Mouse (Mus musculus) midbrain, postnatal 0 days (tissue): ENCODE measurements around the gene Zkscan8. TPM values are rescaled to one million over a fixed set of nuclear protein-coding genes. Genes with fewer than 3 reads are reported as not detected.
"Not testable (repeated sequence)": the region's sequence is repeated elsewhere in the genome, so short reads cannot be mapped to it uniquely, and the experiment has no call there.

Experiments
- ATAC-seq: fragments of 200-750 bp; cut with Nextera tagmentation; 2 replicates; pipeline ENCODE4 v1.8.0; 2017; ENCODE audit warnings: moderate number of reproducible peaks, mild to moderate bottlenecking, moderate TSS enrichment, moderate library complexity; ENCODE audit not compliant: low FRiP score
- DNase-seq: peaks from one replicate; pipeline ENCODE4 v3.0.0-alpha.2; 2015; ENCODE audit warnings: low spot score
- H3K27ac ChIP-seq: fragments of 300-500 bp; sonication (generic); 2 replicates; pipeline ENCODE4 v1.5.1; 2014; ENCODE audit warnings: low read depth, mild to moderate bottlenecking, low read length, mixed read lengths
- H3K27me3 ChIP-seq: fragments of 300-500 bp; sonication (generic); 2 replicates; pipeline ENCODE4 v1.6.1; 2014; ENCODE audit warnings: low read length, control low read depth, mixed read lengths; ENCODE audit not compliant: insufficient read depth
- H3K36me3 ChIP-seq: fragments of 300-500 bp; sonication (generic); 2 replicates; pipeline ENCODE4 v1.6.1; 2014; ENCODE audit warnings: low read length, control low read depth, mixed read lengths; ENCODE audit not compliant: insufficient read depth
- H3K4me1 ChIP-seq: fragments of 300-500 bp; sonication (generic); 2 replicates; pipeline ENCODE4 v1.6.1; 2014; ENCODE audit warnings: mild to moderate bottlenecking, control low read depth, antibody characterized with exemption, low read length, mixed read lengths; ENCODE audit not compliant: insufficient read depth
- H3K4me2 ChIP-seq: fragments of 300-500 bp; sonication (generic); 2 replicates; pipeline ENCODE4 v1.6.1; 2014; ENCODE audit warnings: low read depth, mild to moderate bottlenecking, low read length, mixed read lengths; ENCODE audit not compliant: poor library complexity, severe bottlenecking
- H3K4me3 ChIP-seq: fragments of 300-500 bp; sonication (generic); 2 replicates; pipeline ENCODE4 v1.5.1; 2014; ENCODE audit warnings: low read depth, mild to moderate bottlenecking, low read length, moderate library complexity
- H3K9ac ChIP-seq: fragments of 300-500 bp; sonication (generic); replicated peaks from 2 replicates; pipeline ENCODE4 v1.6.1; 2014; ENCODE audit warnings: mild to moderate bottlenecking, low read length, moderate library complexity, mixed read lengths; ENCODE audit not compliant: poor library complexity, severe bottlenecking
- H3K9me3 ChIP-seq: fragments of 300-500 bp; sonication (generic); 2 replicates; pipeline ENCODE4 v1.6.1; 2016; ENCODE audit warnings: low read length, control low read depth
- CTCF ChIP-seq: IDR thresholded peaks from 2 replicates; pipeline ENCODE4 v1.5.1; 2016; ENCODE audit warnings: antibody characterized with exemption, mild to moderate bottlenecking
- WGBS: fragments of 180-500 bp; shearing (Covaris S2); extraction: QIAGEN DNeasy Blood & Tissue Kit; methylation state at CpG from one replicate; pipeline ENCODE4 v1.1.7; 2014; 5-methylcytosine and 5-hydroxymethylcytosine counted together
- polyA plus RNA-seq: library from polyadenylated mRNA; unstranded; fragments of >200 nt; fragmentation: Nextera tagmentation; extraction: Ambion mirVana; gene quantifications from 2 replicates; pipeline ENCODE4 v1.2.1, GENCODE M21; 2015
- total RNA-seq: library from RNA; depleted of rRNA; stranded (reverse); fragments of >200 nt; gene quantifications from 2 replicates; pipeline ENCODE4 v1.2.3, GENCODE M21; 2014; rRNA removed

Zkscan8 gene
- total and polyA plus RNA-seq, 2 experiments from 2014 or later: 1.9 to 6.9 TPM

DNA sequence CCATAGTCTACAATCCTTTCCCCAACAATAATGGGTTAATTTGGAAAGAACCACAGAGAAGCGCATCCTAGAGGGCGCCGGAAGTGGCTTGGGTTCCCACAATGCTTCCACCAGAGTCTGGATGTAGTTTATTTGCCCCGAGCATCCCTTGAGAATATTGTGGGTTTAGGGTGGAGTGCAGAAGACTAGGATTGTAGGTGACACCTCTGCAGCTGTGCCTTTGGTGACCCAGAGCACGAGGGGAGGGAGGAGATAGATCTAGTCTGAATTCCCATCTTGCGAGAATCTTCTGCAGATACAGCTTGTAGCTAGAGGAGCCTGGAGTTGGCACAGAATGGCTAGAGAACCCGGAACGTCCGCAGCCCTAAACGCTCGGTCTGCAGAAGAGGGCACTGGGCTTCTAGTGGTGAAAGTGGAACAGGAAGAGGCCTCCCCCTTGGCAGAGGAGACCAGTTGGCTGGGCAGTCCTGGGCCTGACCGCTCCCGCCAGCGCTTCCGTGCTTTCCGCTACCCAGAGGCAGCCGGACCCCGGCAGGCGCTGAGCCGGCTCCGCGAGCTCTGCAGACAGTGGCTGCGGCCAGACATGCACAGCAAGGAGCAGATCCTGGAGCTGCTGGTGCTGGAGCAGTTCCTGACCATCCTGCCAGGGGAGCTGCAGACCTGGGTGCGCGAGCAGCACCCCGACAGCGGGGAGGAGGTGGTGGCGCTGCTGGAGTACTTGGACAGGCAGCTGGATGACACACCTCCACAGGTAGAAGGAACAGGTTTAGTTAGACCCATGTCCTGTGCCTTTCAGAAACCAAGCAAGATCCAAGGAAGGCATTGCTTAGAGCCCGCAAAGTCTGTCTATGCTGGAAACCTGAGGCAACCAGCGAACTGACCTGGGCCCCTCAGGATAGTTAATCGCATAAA lies 51.9 kb downstream of the Zkscan8 start, which contains the start of the genes Zkscan4 and Gm10065:
Zkscan4 (plus strand) TSS at position 149 of the 912 bp plus-strand sequence.
Gm10065 (minus strand) TSS at position 683 of the 912 bp plus-strand sequence.
- not testable (repeated sequence) for H3K9me3 ChIP-seq, H3K27me3 ChIP-seq, H3K36me3 ChIP-seq, H3K4me1 ChIP-seq
- peak; percentile 64 for TF ChIP-seq CTCF
- DNase-seq (peak; percentile 93), ATAC-seq (peak; percentile 91)
- peak within 1 kb of the TSS; percentile 57 for H3K4me2 ChIP-seq
- peak within 1 kb of the TSS; percentile 58 for H3K4me3 ChIP-seq
- peak within 1 kb of the TSS; percentile 74 for H3K9ac ChIP-seq
- H3K27ac ChIP-seq: peak within 1 kb of the TSS; percentile 88
- WGBS: 4% methylated on average over 31 of the region's 31 CpGs

GRCm38 (mm10) chr13:21472427-21472826 lies 58.5 kb downstream of the Zkscan8 start:
- Histone ChIP-seq H3K27ac (no peak overlapping the region), H3K27me3 (no peaks in the 10 kb centered on the region), H3K4me1 (no peaks in the 10 kb centered on the region), H3K9me3 (no peaks in the 10 kb centered on the region), H3K9ac (no peak overlapping the region), H3K4me2 (no peak overlapping the region), H3K4me3 (no peak overlapping the region), H3K36me3 (no peaks in the 10 kb centered on the region)
- no peak for DNase-seq
- no peak for ATAC-seq
- 24% methylated on average over 4 of the region's 4 CpGs for WGBS
- no peak for TF ChIP-seq CTCF

DNA sequence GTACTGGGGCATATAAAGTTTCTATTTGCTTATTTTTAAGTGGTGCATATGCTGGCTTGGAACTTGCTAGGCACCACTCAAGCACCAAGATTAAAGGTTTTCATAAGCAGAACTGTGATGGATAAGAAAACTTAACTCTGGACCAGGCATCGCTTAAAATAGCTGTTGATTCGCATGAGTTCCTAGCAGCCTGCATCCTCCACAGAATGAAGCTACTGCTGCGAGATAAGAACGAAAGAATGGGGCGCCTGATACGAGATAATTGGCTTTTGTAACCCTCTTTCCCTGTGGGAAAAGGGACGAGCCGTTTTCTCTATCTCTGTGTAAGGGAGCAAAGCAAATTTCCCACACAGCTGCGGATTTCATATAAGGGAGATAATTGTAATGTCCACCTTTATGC lies 61.8 kb downstream of the Zkscan8 start:
- Histone ChIP-seq H3K4me2 (peak overlapping the region; percentile 86), H3K9ac (no peak overlapping the region), H3K4me3 (peak overlapping the region; percentile 49; the same call in 1 of the 2 replicates), H3K27me3 (no peaks in the 10 kb centered on the region), H3K9me3 (no peaks in the 10 kb centered on the region), H3K27ac (no peak overlapping the region), H3K4me1 (no peaks in the 10 kb centered on the region), H3K36me3 (no peaks in the 10 kb centered on the region)
- TF ChIP-seq CTCF: no peak
- WGBS: 10% methylated on average over 9 of the region's 9 CpGs
- no peak for DNase-seq
- no peak for ATAC-seq

- peak; percentile 91 for DNase-seq
- peak; percentile 98 for ATAC-seq
- Histone ChIP-seq H3K4me3 (peak within 1 kb of the TSS; percentile 49), H3K27ac (peak within 1 kb of the TSS; percentile 52), H3K4me1 (no peaks in the 10 kb centered on the region), H3K9me3 (no peaks in the 10 kb centered on the region), H3K4me2 (peak within 1 kb of the TSS; percentile 86), H3K36me3 (no peaks in the 10 kb centered on the region), H3K9ac (peak within 1 kb of the TSS; percentile 61), H3K27me3 (no peaks in the 10 kb centered on the region)
- no peak for TF ChIP-seq CTCF
- under 1% methylated on average over 49 of the region's 54 CpGs for WGBS
These were observed 62.6 kb downstream of the Zkscan8 start, which contains the start of gene Nkapl for GRCm38 (mm10) chr13:21468061-21469019. Gene Nkapl (minus strand): TSS chr13:21468509.

GRCm38 (mm10) chr13:21467336-21467735 lies 63.6 kb downstream of the Zkscan8 start:
- H3K27me3 ChIP-seq: no peaks in the 10 kb centered on the region
- no peak for ATAC-seq
- no peak for TF ChIP-seq CTCF
- H3K9ac ChIP-seq: no peak overlapping the region
- H3K36me3 ChIP-seq: no peaks in the 10 kb centered on the region
- H3K9me3 ChIP-seq: no peaks in the 10 kb centered on the region
- no peak for DNase-seq
- H3K4me3 ChIP-seq: no peak overlapping the region
- no peak overlapping the region for H3K4me2 ChIP-seq
- H3K4me1 ChIP-seq: no peaks in the 10 kb centered on the region
- H3K27ac ChIP-seq: no peak overlapping the region
- 89% methylated on average over 10 of the region's 10 CpGs for WGBS

Other genes starting within 250 kb of the Zkscan8 start
- gene Gpx5, start 238.4 kb downstream of the Zkscan8 start, total RNA-seq: not detected in 2 replicates
- not detected in 2 replicates for gene Gpx5, start 238.4 kb downstream of the Zkscan8 start, polyA plus RNA-seq
- gene Gpx6, start 219.0 kb downstream of the Zkscan8 start, total RNA-seq: not detected in 2 replicates
- 0.26 and 0.58 TPM in 2 replicates for gene Gpx6, start 219.0 kb downstream of the Zkscan8 start, polyA plus RNA-seq
- gene Olfr1367, start 184.2 kb downstream of the Zkscan8 start, total RNA-seq: not detected in 2 replicates
- not detected in 2 replicates for gene Olfr1367, start 184.2 kb downstream of the Zkscan8 start, polyA plus RNA-seq
- 5.0 and 6.4 TPM in 2 replicates for gene Zscan12, start 168.3 kb downstream of the Zkscan8 start, total RNA-seq
- 7.2 and 7.8 TPM in 2 replicates for gene Zscan12, start 168.3 kb downstream of the Zkscan8 start, polyA plus RNA-seq
- gene Zkscan3, start 128.4 kb downstream of the Zkscan8 start, total RNA-seq: 32.9 and 40.4 TPM in 2 replicates
- gene Zkscan3, start 128.4 kb downstream of the Zkscan8 start, polyA plus RNA-seq: 37.9 and 40.4 TPM in 2 replicates
- 2.8 and 3.3 TPM in 2 replicates for gene Pgbd1, start 90.1 kb downstream of the Zkscan8 start, total RNA-seq
- 1.9 TPM in 2 replicates for gene Pgbd1, start 90.1 kb downstream of the Zkscan8 start, polyA plus RNA-seq
- gene Zscan26, start 77.4 kb downstream of the Zkscan8 start, total RNA-seq: 22.6 and 25.8 TPM in 2 replicates
- gene Zscan26, start 77.4 kb downstream of the Zkscan8 start, polyA plus RNA-seq: 19.4 and 20.1 TPM in 2 replicates
- 0.19 and 0.60 TPM in 2 replicates for gene Nkapl, start 62.6 kb downstream of the Zkscan8 start, total RNA-seq
- 2.0 and 2.5 TPM in 2 replicates for gene Nkapl, start 62.6 kb downstream of the Zkscan8 start, polyA plus RNA-seq
- 7.8 and 10.0 TPM in 2 replicates for gene Zkscan4, start 52.2 kb downstream of the Zkscan8 start, total RNA-seq
- 6.7 and 6.9 TPM in 2 replicates for gene Zkscan4, start 52.2 kb downstream of the Zkscan8 start, polyA plus RNA-seq
- gene Gm10065, start 51.7 kb downstream of the Zkscan8 start, total RNA-seq: not detected in 2 replicates
- not detected in 2 replicates for gene Gm10065, start 51.7 kb downstream of the Zkscan8 start, polyA plus RNA-seq
- 0.22 and 0.28 TPM in 2 replicates for gene AK157302, start 35.9 kb downstream of the Zkscan8 start, total RNA-seq
- gene AK157302, start 35.9 kb downstream of the Zkscan8 start, polyA plus RNA-seq: 0.49 and 0.74 TPM in 2 replicates
- 6.7 and 16.8 TPM in 2 replicates for gene Gm11273, start 29.7 kb downstream of the Zkscan8 start, total RNA-seq
- 6.4 and 10.6 TPM in 2 replicates for gene Gm11273, start 29.7 kb downstream of the Zkscan8 start, polyA plus RNA-seq
- gene Olfr1366, start 11.7 kb upstream of the Zkscan8 start, total RNA-seq: not detected in 2 replicates
- 0.05 and 0.12 TPM in 2 replicates for gene Olfr1366, start 11.7 kb upstream of the Zkscan8 start, polyA plus RNA-seq
- not detected in 2 replicates for gene Olfr1535, start 28.8 kb upstream of the Zkscan8 start, total RNA-seq
- 0.07 and 0.10 TPM in 2 replicates for gene Olfr1535, start 28.8 kb upstream of the Zkscan8 start, polyA plus RNA-seq
- not detected in 2 replicates for gene Olfr1364, start 50.6 kb upstream of the Zkscan8 start, total RNA-seq
- not detected in 2 replicates for gene Olfr1364, start 50.6 kb upstream of the Zkscan8 start, polyA plus RNA-seq
- not detected in 2 replicates for gene Olfr1362, start 82.9 kb upstream of the Zkscan8 start, total RNA-seq
- gene Olfr1362, start 82.9 kb upstream of the Zkscan8 start, polyA plus RNA-seq: not detected in 2 replicates
- not detected in 2 replicates for gene Olfr11, start 111.4 kb upstream of the Zkscan8 start, total RNA-seq
- not detected in 2 replicates for gene Olfr11, start 111.4 kb upstream of the Zkscan8 start, polyA plus RNA-seq
- gene Olfr1361, start 132.3 kb upstream of the Zkscan8 start, total RNA-seq: not detected in 2 replicates
- not detected in 2 replicates for gene Olfr1361, start 132.3 kb upstream of the Zkscan8 start, polyA plus RNA-seq
- not detected in 2 replicates for gene Olfr1360, start 146.3 kb upstream of the Zkscan8 start, total RNA-seq
- gene Olfr1360, start 146.3 kb upstream of the Zkscan8 start, polyA plus RNA-seq: not detected in 2 replicates
- not detected in 2 replicates for gene Olfr1359, start 167.0 kb upstream of the Zkscan8 start, total RNA-seq
- not detected in 2 replicates for gene Olfr1359, start 167.0 kb upstream of the Zkscan8 start, polyA plus RNA-seq
- gene Hist1h2bl, start 185.0 kb upstream of the Zkscan8 start, total RNA-seq: 87.0 and 175 TPM in 2 replicates
- gene Hist1h2bl, start 185.0 kb upstream of the Zkscan8 start, polyA plus RNA-seq: not detected in 2 replicates
- 253 and 398 TPM in 2 replicates for gene Hist1h2ai, start 185.3 kb upstream of the Zkscan8 start, total RNA-seq
- gene Hist1h2ai, start 185.3 kb upstream of the Zkscan8 start, polyA plus RNA-seq: 3.2 and 3.5 TPM in 2 replicates
- gene Hist1h3h, start 186.5 kb upstream of the Zkscan8 start, total RNA-seq: 258 and 532 TPM in 2 replicates
- gene Hist1h3h, start 186.5 kb upstream of the Zkscan8 start, polyA plus RNA-seq: 2.0 TPM in 1 of 2 replicates, not detected in the other
- gene Hist1h2bm, start 190.9 kb upstream of the Zkscan8 start, total RNA-seq: 201 and 468 TPM in 2 replicates
- 0.39 and 0.51 TPM in 2 replicates for gene Hist1h2bm, start 190.9 kb upstream of the Zkscan8 start, polyA plus RNA-seq
- gene Hist1h4j, start 203.9 kb upstream of the Zkscan8 start, total RNA-seq: 304 and 479 TPM in 2 replicates
- gene Hist1h4j, start 203.9 kb upstream of the Zkscan8 start, polyA plus RNA-seq: 0.32 TPM in 1 of 2 replicates, not detected in the other
- gene Hist1h4k, start 219.4 kb upstream of the Zkscan8 start, total RNA-seq: 386 and 434 TPM in 2 replicates
- 0.80 and 2.1 TPM in 2 replicates for gene Hist1h4k, start 219.4 kb upstream of the Zkscan8 start, polyA plus RNA-seq
- gene Hist1h2ak, start 222.7 kb upstream of the Zkscan8 start, total RNA-seq: 254 and 276 TPM in 2 replicates
- gene Hist1h2ak, start 222.7 kb upstream of the Zkscan8 start, polyA plus RNA-seq: 2.4 and 4.6 TPM in 2 replicates
- gene Hist1h2bn, start 223.0 kb upstream of the Zkscan8 start, total RNA-seq: 212 and 326 TPM in 2 replicates
- not detected in 2 replicates for gene Hist1h2bn, start 223.0 kb upstream of the Zkscan8 start, polyA plus RNA-seq
- 54.7 and 116 TPM in 2 replicates for gene Hist1h1b, start 249.5 kb upstream of the Zkscan8 start, total RNA-seq
- gene Hist1h1b, start 249.5 kb upstream of the Zkscan8 start, polyA plus RNA-seq: 2.0 TPM in 2 replicates